Mouse (Mus musculus): ENCODE data around the gene Tie1.

- no peak for TF ChIP-seq POLR2A (IDR thresholded peaks at IDR 0.05; ENCODE audit: low read depth, low read length)
- TF ChIP-seq CTCF (conservative IDR thresholded peaks at IDR 0.05; ENCODE audit: insufficient read depth, insufficient read length, low read depth, low read length), result peak; percentile 46; the same call in 1 of the 2 replicates
These were observed 44.0 kb downstream of the Tie1 start for GRCm38 (mm10) chr4:118445781-118446414.
